Mouse (Mus musculus) limb, embryonic 10.5 days (tissue): ENCODE data around the gene Farsa. TPM values are rescaled to one million over a fixed set of nuclear protein-coding genes. Genes with fewer than 3 reads are reported as not detected.

ENCODE experiments used
- DNase-seq: peaks from one replicate; pipeline ENCODE4 v3.0.0-alpha.2; 2017; ENCODE audit warnings: low spot score
- H3K27ac ChIP-seq: fragments of 300-500 bp; sonication (generic); 2 replicates; pipeline ENCODE4 v1.5.1; 2016; ENCODE audit warnings: mild to moderate bottlenecking
- H3K27me3 ChIP-seq: fragments of 300-500 bp; sonication (generic); 2 replicates; pipeline ENCODE4 v1.6.1; 2016; ENCODE audit warnings: low read depth, mild to moderate bottlenecking; ENCODE audit not compliant: poor library complexity, severe bottlenecking
- H3K36me3 ChIP-seq: fragments of 300-500 bp; sonication (generic); 2 replicates; pipeline ENCODE4 v1.6.1; 2016; ENCODE audit warnings: mild to moderate bottlenecking, moderate library complexity
- H3K4me1 ChIP-seq: fragments of 300-500 bp; sonication (generic); 2 replicates; pipeline ENCODE4 v1.6.1; 2016
- H3K4me3 ChIP-seq: fragments of 300-500 bp; sonication (generic); 2 replicates; pipeline ENCODE4 v1.5.1; 2016; ENCODE audit warnings: mild to moderate bottlenecking, moderate library complexity
- H3K9me3 ChIP-seq: fragments of 300-500 bp; sonication (generic); replicated peaks from 2 replicates; pipeline ENCODE4 v1.6.1; 2016; ENCODE audit warnings: mild to moderate bottlenecking
- WGBS: fragments of 180-500 bp; shearing (Covaris S2); methylation state at CpG from one replicate; pipeline ENCODE4 v1.1.7; 2016; 5-methylcytosine and 5-hydroxymethylcytosine counted together
- polyA plus RNA-seq: library from polyadenylated mRNA; unstranded; fragments of >200 nt; fragmentation: Nextera tagmentation; extraction: Ambion mirVana; gene quantifications from 2 replicates; pipeline ENCODE4 v1.2.1, GENCODE M21; 2016

Gene Farsa
- polyA plus RNA-seq, 1 experiment from 2014 or later, result 149 TPM

GRCm38 (mm10) chr8:84838513-84838912 is 18.3 kb upstream of the Farsa start:
- WGBS, result 87% methylated on average over 5 of the region's 5 CpGs
- Histone ChIP-seq H3K4me3 (no peak overlapping the region), H3K4me1 (peaks cover 50% of the 10 kb centered on the region), H3K9me3 (no peaks in the 10 kb centered on the region), H3K27ac (peak overlapping the region; percentile 75; the same call in 1 of the 2 replicates), H3K27me3 (no peaks in the 10 kb centered on the region), H3K36me3 (peaks cover 83% of the 10 kb centered on the region)
- DNase-seq, result no peak

DNA sequence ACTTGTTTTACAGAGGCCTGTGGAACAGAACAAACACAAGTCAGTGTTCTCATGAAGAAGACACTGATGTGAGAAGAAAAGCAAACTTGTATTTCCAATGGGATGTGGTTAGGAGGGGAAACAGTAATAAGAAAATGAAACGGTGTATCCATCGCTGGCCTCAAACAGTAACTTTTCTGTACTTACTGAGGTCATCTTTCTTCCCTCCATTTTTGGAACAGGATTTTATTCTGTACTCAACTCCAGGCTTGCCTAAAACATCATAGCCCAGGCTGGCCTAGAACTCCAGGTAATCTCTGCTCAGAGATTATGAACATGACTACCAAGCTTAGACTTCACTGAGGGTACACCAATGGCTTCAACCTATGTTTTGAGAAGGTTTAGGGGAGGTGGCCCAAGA is 17.4 kb upstream of the Farsa start:
- peaks cover 83% of the 10 kb centered on the region for H3K36me3 ChIP-seq
- H3K27ac ChIP-seq, result no peak overlapping the region
- H3K4me1 ChIP-seq, result peaks cover 56% of the 10 kb centered on the region
- 95% methylated on average over 2 of the region's 2 CpGs for WGBS
- H3K27me3 ChIP-seq, result no peaks in the 10 kb centered on the region
- no peaks in the 10 kb centered on the region for H3K9me3 ChIP-seq
- DNase-seq, result no peak
- peak overlapping the region; percentile 77 for H3K4me3 ChIP-seq

- WGBS, result 8% methylated on average over 7 of the region's 7 CpGs
- H3K9me3 ChIP-seq, result no peaks in the 10 kb centered on the region
- H3K27ac ChIP-seq, result peak overlapping the region; percentile 94
- H3K36me3 ChIP-seq, result peaks cover 83% of the 10 kb centered on the region
- H3K27me3 ChIP-seq, result no peaks in the 10 kb centered on the region
- no peak for DNase-seq
- H3K4me3 ChIP-seq, result peak overlapping the region; percentile 77
- peaks cover 60% of the 10 kb centered on the region for H3K4me1 ChIP-seq
These were observed 16.9 kb upstream of the Farsa start for GRCm38 (mm10) chr8:84839875-84840247.

DNA sequence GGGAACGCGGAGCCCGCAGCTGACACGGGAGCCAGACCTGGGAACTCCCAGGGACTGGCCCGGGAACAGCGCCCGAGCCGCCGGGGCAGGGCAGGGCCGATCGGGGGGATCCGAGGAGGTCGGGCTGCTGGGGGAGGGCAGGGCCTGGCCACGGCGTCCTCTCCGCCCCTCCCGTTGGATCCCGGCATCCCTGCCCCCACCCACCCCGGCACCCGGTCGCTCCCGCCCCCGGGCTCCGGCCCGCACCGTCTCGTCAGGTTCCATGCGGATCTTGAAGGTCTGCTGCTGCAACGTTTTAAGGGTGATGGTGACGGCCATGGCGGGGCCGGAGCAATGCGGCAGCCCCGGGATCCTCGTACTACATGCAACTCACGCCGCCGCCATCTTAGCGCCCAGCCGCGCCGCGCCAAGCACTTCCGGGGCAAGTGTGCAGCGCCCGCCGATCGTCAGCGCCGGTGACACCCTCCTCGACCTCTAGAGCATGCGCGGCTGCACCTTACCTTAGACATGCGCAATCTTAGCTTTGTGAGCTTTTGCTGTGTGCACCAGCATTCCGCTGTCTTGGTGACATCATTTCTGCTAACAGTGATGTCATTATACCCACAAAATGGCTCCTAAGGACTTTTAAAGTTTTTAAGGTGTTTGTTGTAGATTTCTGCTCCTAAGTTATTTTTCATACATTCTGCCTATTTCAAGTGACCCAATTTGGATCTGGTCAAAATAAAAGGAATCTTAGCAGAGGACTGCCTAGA is 16.4 kb upstream of the Farsa start, which contains the start of gene Rad23a:
Gene Rad23a, minus strand, starts transcription at position 418 of the 752 bp plus-strand sequence.
- no peaks in the 10 kb centered on the region for H3K9me3 ChIP-seq
- H3K27ac ChIP-seq, result peak within 1 kb of the TSS; percentile 94
- peaks cover 84% of the 10 kb centered on the region for H3K36me3 ChIP-seq
- peaks cover 62% of the 10 kb centered on the region for H3K4me1 ChIP-seq
- H3K4me3 ChIP-seq, result peak within 1 kb of the TSS; percentile 77
- under 1% methylated on average over 48 of the region's 55 CpGs for WGBS
- DNase-seq, result peak; percentile 95
- no peaks in the 10 kb centered on the region for H3K27me3 ChIP-seq

GRCm38 (mm10) chr8:84841514-84841913 is 15.3 kb upstream of the Farsa start:
- no peaks in the 10 kb centered on the region for H3K27me3 ChIP-seq
- DNase-seq, result no peak
- no peak overlapping the region for H3K27ac ChIP-seq
- no peaks in the 10 kb centered on the region for H3K9me3 ChIP-seq
- 78% methylated on average over 1 of the region's 1 CpGs for WGBS
- H3K4me3 ChIP-seq, result 0 out of 2 replicates have a peak overlapping the region, but pooled peaks have one; percentile 14
- peaks cover 80% of the 10 kb centered on the region for H3K36me3 ChIP-seq
- H3K4me1 ChIP-seq, result peaks cover 54% of the 10 kb centered on the region

DNA sequence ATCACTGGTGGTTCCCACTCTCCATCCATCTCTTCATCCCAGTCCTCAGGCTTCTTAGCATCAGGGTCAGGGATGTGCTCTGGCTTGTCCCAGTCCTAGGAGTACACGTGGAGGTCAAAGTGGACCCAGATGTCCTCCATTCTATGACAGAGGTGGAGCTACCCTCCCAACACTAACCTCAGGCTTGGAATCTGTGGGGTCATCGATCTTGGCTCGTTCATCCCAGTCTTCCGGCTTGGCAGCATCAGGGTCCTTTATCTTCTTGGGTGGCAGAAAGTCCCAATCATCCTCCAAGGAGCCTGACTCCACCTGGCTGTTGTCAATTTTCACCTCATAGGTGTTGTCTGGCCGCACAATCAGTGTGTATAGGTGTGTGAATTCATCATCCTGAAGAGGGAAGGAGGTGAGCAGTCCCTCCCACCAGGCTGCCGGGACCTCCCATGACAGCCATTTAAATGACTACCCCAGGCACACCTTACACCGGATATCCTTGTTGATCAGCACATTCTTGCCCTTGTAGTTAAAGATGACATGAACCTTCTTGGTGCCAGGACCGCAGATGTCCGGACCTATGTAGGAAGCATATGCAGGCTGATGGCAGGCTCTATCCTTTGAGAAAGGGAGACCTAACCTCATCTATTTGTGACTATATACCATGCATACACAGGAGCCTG is 12.3 kb upstream of the Farsa start:
- Histone ChIP-seq H3K36me3 (peaks cover 51% of the 10 kb centered on the region), H3K4me3 (peak overlapping the region; percentile 95)
- 89% methylated on average over 9 of the region's 9 CpGs for WGBS

DNA sequence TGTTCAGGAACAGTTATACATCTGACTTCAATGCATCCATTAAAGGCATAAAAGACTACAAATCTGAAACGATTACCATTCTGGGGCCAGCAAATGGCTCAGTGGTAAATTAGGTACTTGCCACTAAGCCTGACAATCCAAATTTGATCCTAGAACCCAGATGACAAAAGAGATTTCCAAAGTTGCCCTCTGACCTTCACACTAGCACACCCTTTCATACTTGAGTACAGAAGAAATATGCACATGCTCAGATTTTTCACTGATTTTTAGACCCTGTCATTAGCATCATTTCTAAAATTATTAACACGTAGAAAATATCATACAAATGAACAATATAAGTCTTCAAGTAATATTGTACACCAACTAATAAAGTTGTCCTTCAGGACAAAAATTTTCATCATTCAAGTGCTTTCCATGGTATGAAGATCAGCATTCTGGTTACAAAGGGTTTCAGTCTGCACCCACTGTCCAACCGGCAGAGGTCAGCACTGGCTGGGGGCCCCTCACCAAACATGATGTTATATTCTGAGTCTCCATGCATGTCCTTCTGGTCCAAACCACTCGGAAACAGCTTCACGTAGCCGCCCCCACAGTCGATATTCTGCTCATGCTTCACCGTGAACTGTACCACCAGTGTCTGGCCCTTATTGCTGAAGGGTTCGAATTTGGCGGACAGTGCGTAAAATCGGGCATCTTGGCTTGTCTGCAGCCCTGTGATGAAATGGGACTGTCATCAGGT is 11.3 kb upstream of the Farsa start:
- WGBS, result 22% methylated on average over 12 of the region's 12 CpGs
- DNase-seq, result peak; percentile 55
- peak overlapping the region; percentile 95 for H3K4me3 ChIP-seq

More for the DNA sequence above, 12.3 kb upstream of the Farsa start:
- Histone ChIP-seq H3K27me3 (no peaks in the 10 kb centered on the region), H3K9me3 (no peaks in the 10 kb centered on the region), H3K27ac (no peak overlapping the region), H3K4me1 (peaks cover 43% of the 10 kb centered on the region)
- no peak for DNase-seq

DNA sequence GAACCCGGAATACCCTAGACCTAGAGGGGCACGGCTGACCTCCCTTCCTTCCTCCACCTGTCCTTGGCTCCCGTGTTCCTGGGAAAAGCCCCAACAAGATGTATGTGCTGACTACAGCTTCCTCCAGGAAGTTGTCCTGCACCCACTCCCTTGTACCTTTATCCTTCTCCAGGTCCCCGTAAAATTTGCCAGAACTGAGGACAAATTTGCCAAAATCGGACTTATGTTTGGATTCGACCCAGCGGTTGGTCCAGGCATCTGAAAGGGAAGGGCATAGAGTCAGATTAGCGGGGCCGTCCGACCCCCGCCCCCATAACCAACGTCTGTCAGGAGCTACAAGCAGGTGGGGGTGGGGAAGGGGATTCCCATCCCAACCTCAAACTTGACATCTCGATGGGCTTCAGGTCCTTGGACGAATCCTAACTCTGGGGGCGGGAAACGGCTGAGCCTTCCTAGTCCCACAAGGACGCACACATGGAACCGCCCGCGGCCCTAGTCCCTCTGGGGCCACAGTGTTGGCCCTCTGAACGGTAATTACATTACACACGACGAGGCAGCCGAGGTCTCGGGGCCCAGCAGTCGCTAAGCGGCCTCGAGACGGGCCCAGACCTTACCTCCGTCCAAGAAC is 10.6 kb upstream of the Farsa start:
- peak overlapping the region; percentile 95 for H3K4me3 ChIP-seq
- no peak for DNase-seq
- WGBS, result under 1% methylated on average over 30 of the region's 30 CpGs
- peaks cover 49% of the 10 kb centered on the region for H3K36me3 ChIP-seq
- H3K4me1 ChIP-seq, result peaks cover 39% of the 10 kb centered on the region
- no peaks in the 10 kb centered on the region for H3K27me3 ChIP-seq
- peak overlapping the region; percentile 94 for H3K27ac ChIP-seq
- no peaks in the 10 kb centered on the region for H3K9me3 ChIP-seq

More for the DNA sequence above, 11.3 kb upstream of the Farsa start:
- Histone ChIP-seq H3K27ac (peak overlapping the region; percentile 94), H3K9me3 (no peaks in the 10 kb centered on the region), H3K4me1 (peaks cover 39% of the 10 kb centered on the region), H3K27me3 (no peaks in the 10 kb centered on the region), H3K36me3 (peaks cover 51% of the 10 kb centered on the region)

DNA sequence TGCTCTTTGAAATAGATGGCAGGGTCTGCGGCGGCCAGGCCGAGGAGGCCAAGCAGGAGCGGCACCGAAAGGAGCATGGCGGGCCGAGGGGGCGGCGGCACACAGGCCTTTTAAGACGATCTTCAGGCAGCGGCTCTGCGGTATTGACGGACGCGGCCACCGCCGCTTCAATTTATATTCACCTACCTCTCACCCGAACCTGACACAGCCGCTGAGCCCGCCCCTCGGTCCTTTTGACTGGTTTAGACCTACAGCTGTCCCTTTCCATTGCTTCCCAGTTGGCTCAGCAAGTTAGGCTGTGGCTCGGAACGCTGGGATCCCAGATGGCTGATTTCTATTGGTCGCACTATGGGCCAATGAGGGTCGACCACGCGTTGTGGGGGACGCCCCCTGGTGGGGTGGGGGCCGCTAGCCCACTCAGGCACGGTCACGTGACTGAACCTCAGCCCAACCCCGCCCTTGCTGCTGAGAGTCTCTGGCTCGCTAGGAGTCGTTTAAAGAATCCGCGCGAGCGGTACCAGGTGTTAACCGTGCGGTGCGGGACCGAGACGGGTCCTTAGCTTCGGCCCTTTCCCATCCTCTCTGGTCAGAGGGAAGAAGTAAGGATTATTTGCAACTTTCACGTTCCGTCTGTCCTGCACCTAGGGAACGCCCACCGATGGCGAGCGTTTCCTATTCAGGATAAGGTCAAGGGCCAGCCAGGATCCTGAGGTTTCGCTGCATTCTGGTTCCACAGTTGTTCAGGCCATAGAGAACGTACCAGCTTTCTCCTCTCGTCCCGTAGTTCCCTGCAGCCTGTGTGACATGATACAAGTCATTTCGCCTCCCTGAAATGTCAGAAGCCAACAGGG is 9.8 kb upstream of the Farsa start, which contains the start of gene Calr:
Gene Calr, minus strand, starts transcription at position 213 of the 851 bp plus-strand sequence.
- peaks cover 39% of the 10 kb centered on the region for H3K4me1 ChIP-seq

GRCm38 (mm10) chr8:84847684-84848435 is 8.9 kb upstream of the Farsa start:
- H3K27ac ChIP-seq, result peak overlapping the region; percentile 94
- H3K36me3 ChIP-seq, result peaks cover 32% of the 10 kb centered on the region
- 55% methylated on average over 6 of the region's 6 CpGs for WGBS
- peaks cover 35% of the 10 kb centered on the region for H3K4me1 ChIP-seq
- DNase-seq, result no peak
- H3K9me3 ChIP-seq, result no peaks in the 10 kb centered on the region
- no peaks in the 10 kb centered on the region for H3K27me3 ChIP-seq
- H3K4me3 ChIP-seq, result peak overlapping the region; percentile 95

More for the DNA sequence above, 9.8 kb upstream of the Farsa start, which contains the start of gene Calr:
- Histone ChIP-seq H3K4me3 (peak within 1 kb of the TSS; percentile 95), H3K36me3 (peaks cover 42% of the 10 kb centered on the region), H3K27ac (peak within 1 kb of the TSS; percentile 94), H3K9me3 (no peaks in the 10 kb centered on the region), H3K27me3 (no peaks in the 10 kb centered on the region)
- DNase-seq, result peak; percentile 99
- WGBS, result under 1% methylated on average over 55 of the region's 55 CpGs

DNA sequence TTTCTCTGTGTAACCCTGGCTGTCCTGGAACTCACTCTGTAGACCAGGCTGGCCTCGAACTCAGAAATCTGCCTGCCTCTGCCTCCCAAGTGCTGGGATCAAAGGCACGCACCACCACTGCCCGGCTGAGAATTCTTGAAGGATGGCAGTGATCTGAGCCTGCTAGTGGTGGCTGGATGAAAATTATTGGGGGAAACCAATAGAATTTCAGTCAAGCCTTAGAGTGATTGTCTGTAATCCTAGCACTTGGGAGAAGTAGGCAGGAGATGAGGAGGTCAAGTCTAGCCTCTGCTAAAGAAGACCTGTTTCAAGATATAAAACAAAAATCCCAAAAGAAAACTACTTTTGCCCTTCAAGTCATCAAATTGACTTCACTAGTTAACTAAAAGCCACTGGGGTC is 355 bp upstream of the Farsa start:
- H3K27me3 ChIP-seq, result no peaks in the 10 kb centered on the region
- H3K4me1 ChIP-seq, result peaks cover 12% of the 10 kb centered on the region
- 92% methylated on average over 3 of the region's 3 CpGs for WGBS
- H3K4me3 ChIP-seq, result peak overlapping the region; percentile 93
- H3K9me3 ChIP-seq, result no peaks in the 10 kb centered on the region
- H3K27ac ChIP-seq, result 0 out of 2 replicates have a peak overlapping the region, but pooled peaks have one; percentile 92
- H3K36me3 ChIP-seq, result peaks cover 25% of the 10 kb centered on the region
- no peak for DNase-seq
